Mouse (Mus musculus) stomach, embryonic 14.5 days (tissue): ENCODE measurements around the gene Prkaa1. TPM values are rescaled to one million over a fixed set of nuclear protein-coding genes. Genes with fewer than 3 reads are reported as not detected.
"Not testable (repeated sequence)": the region's sequence is repeated elsewhere in the genome, so short reads cannot be mapped to it uniquely, and the experiment has no call there.

Experiments used
- ATAC-seq: fragments of 200-750 bp; cut with Nextera tagmentation; 2 replicates; pipeline ENCODE4 v1.8.0; 2017; ENCODE audit warnings: low read depth, moderate TSS enrichment; ENCODE audit not compliant: insufficient number of reproducible peaks, insufficient read depth, low FRiP score
- H3K27ac ChIP-seq: fragments of 300-500 bp; sonication (generic); 2 replicates; pipeline ENCODE4 v1.5.1; 2014; ENCODE audit warnings: mild to moderate bottlenecking, low read length, moderate library complexity, mixed read lengths
- H3K27me3 ChIP-seq: fragments of 300-500 bp; sonication (generic); 2 replicates; pipeline ENCODE4 v1.6.1; 2014; ENCODE audit warnings: low read length, control low read depth, mixed read lengths; ENCODE audit not compliant: control insufficient read depth, insufficient read depth
- H3K36me3 ChIP-seq: fragments of 300-500 bp; sonication (generic); 2 replicates; pipeline ENCODE4 v1.6.1; 2014; ENCODE audit warnings: mild to moderate bottlenecking, control low read depth, low read length, moderate library complexity, mixed read lengths; ENCODE audit not compliant: control insufficient read depth, insufficient read depth
- H3K4me1 ChIP-seq: fragments of 300-500 bp; sonication (generic); 2 replicates; pipeline ENCODE4 v1.6.1; 2014; ENCODE audit warnings: low read length, control low read depth, mixed read lengths; ENCODE audit not compliant: control insufficient read depth, insufficient read depth
- H3K4me2 ChIP-seq: fragments of 300-500 bp; sonication (generic); replicated peaks from 2 replicates; pipeline ENCODE4 v1.6.1; 2014; ENCODE audit warnings: low read depth, low read length, control low read depth
- H3K4me3 ChIP-seq: fragments of 300-500 bp; sonication (generic); 2 replicates; pipeline ENCODE4 v1.5.1; 2014; ENCODE audit warnings: low read depth, low read length, control low read depth
- H3K9ac ChIP-seq: fragments of 300-500 bp; sonication (generic); replicated peaks from 2 replicates; pipeline ENCODE4 v1.6.1; 2014; ENCODE audit warnings: low read depth, mild to moderate bottlenecking, control low read depth, low read length, moderate library complexity, mixed read lengths
- H3K9me3 ChIP-seq: fragments of 300-500 bp; sonication (generic); 2 replicates; pipeline ENCODE4 v1.6.1; 2016; ENCODE audit warnings: low read depth, low read length, control low read depth; ENCODE audit not compliant: control insufficient read depth
- WGBS: fragments of 180-500 bp; shearing (Covaris S2); extraction: QIAGEN DNeasy Blood & Tissue Kit; methylation state at CpG from one replicate; pipeline ENCODE4 v1.1.7; 2014; 5-methylcytosine and 5-hydroxymethylcytosine counted together
- polyA plus RNA-seq: library from polyadenylated mRNA; unstranded; fragments of >200 nt; fragmentation: Nextera tagmentation; extraction: Ambion mirVana; gene quantifications from 2 replicates; pipeline ENCODE4 v1.2.1, GENCODE M21; 2014

Prkaa1 gene
- polyA plus RNA-seq, 1 experiment from 2014 or later = 25.6 TPM

GRCm38 (mm10) chr15:5126456-5126855 is 17.2 kb upstream of the Prkaa1 start:
- ATAC-seq = no peak
- no peak overlapping the region for H3K4me3 ChIP-seq
- no peak overlapping the region for H3K4me2 ChIP-seq
- WGBS = 82% methylated on average over 4 of the region's 4 CpGs
- H3K9ac ChIP-seq = no peak overlapping the region
- H3K4me1 ChIP-seq = no peaks in the 10 kb centered on the region
- no peaks in the 10 kb centered on the region for H3K27me3 ChIP-seq
- H3K36me3 ChIP-seq = peaks cover 13% of the 10 kb centered on the region; the same call in 1 of the 2 replicates
- no peak overlapping the region for H3K27ac ChIP-seq
- H3K9me3 ChIP-seq = no peaks in the 10 kb centered on the region

- ATAC-seq = no peak
- Histone ChIP-seq H3K4me1 (no peaks in the 10 kb centered on the region), H3K4me3 (no peak overlapping the region), H3K9me3 (no peaks in the 10 kb centered on the region), H3K36me3 (peaks cover 8% of the 10 kb centered on the region; the same call in 1 of the 2 replicates), H3K9ac (no peak overlapping the region), H3K4me2 (no peak overlapping the region), H3K27ac (no peak overlapping the region), H3K27me3 (no peaks in the 10 kb centered on the region)
- WGBS = 79% methylated on average over 2 of the region's 2 CpGs
Measured at GRCm38 (mm10) chr15:5127487-5127886, 16.2 kb upstream of the Prkaa1 start.

- H3K27me3 ChIP-seq = no peaks in the 10 kb centered on the region
- 0 out of 2 replicates have a peak, but pooled peaks have one; percentile 14 for ATAC-seq
- WGBS = 54% methylated on average over 5 of the region's 5 CpGs
- H3K9me3 ChIP-seq = no peaks in the 10 kb centered on the region
- H3K4me2 ChIP-seq = no peak overlapping the region
- no peak overlapping the region for H3K9ac ChIP-seq
- 0 out of 2 replicates have a peak, but pooled peaks cover 4% of the 10 kb centered on the region for H3K36me3 ChIP-seq
- no peak overlapping the region for H3K27ac ChIP-seq
- no peak overlapping the region for H3K4me3 ChIP-seq
- H3K4me1 ChIP-seq = no peaks in the 10 kb centered on the region
Measured at GRCm38 (mm10) chr15:5128176-5128940, 15.3 kb upstream of the Prkaa1 start.

- Histone ChIP-seq H3K4me2 (no peak overlapping the region), H3K27me3 (no peaks in the 10 kb centered on the region), H3K36me3 (0 out of 2 replicates have a peak, but pooled peaks cover 2% of the 10 kb centered on the region), H3K4me3 (no peak overlapping the region), H3K9ac (no peak overlapping the region), H3K27ac (no peak overlapping the region), H3K9me3 (no peaks in the 10 kb centered on the region), H3K4me1 (no peaks in the 10 kb centered on the region)
- WGBS = 92% methylated on average over 12 of the region's 12 CpGs
- 0 out of 2 replicates have a peak, but pooled peaks have one; percentile 14 for ATAC-seq
Measured at GRCm38 (mm10) chr15:5129111-5129805, 14.4 kb upstream of the Prkaa1 start.

- not testable (repeated sequence) for H3K27me3 ChIP-seq, H3K4me1 ChIP-seq, H3K4me3 ChIP-seq, ATAC-seq, H3K9me3 ChIP-seq, H3K36me3 ChIP-seq, H3K4me2 ChIP-seq, H3K9ac ChIP-seq, H3K27ac ChIP-seq
- WGBS = 82% methylated on average over 14 of the region's 14 CpGs
Measured at GRCm38 (mm10) chr15:5130887-5131668, 12.6 kb upstream of the Prkaa1 start.

- Histone ChIP-seq H3K9me3 (no peaks in the 10 kb centered on the region), H3K4me2 (no peak overlapping the region), H3K27ac (no peak overlapping the region), H3K9ac (no peak overlapping the region), H3K4me3 (no peak overlapping the region), H3K27me3 (no peaks in the 10 kb centered on the region), H3K4me1 (no peaks in the 10 kb centered on the region), H3K36me3 (no peaks in the 10 kb centered on the region)
- 75% methylated on average over 3 of the region's 3 CpGs for WGBS
- no peak for ATAC-seq
Measured at GRCm38 (mm10) chr15:5133301-5133700, 10.4 kb upstream of the Prkaa1 start.

- no peak overlapping the region for H3K27ac ChIP-seq
- H3K4me2 ChIP-seq = no peak overlapping the region
- no peak overlapping the region for H3K4me3 ChIP-seq
- 65% methylated on average over 3 of the region's 3 CpGs for WGBS
- no peak overlapping the region for H3K9ac ChIP-seq
- H3K9me3 ChIP-seq = no peaks in the 10 kb centered on the region
- H3K4me1 ChIP-seq = no peaks in the 10 kb centered on the region
- ATAC-seq = no peak
- no peaks in the 10 kb centered on the region for H3K36me3 ChIP-seq
- H3K27me3 ChIP-seq = no peaks in the 10 kb centered on the region
Measured at GRCm38 (mm10) chr15:5134179-5134578, 9.5 kb upstream of the Prkaa1 start.

- WGBS = 73% methylated on average over 8 of the region's 8 CpGs
- ATAC-seq = no peak
- H3K4me3 ChIP-seq = no peak overlapping the region
- H3K9ac ChIP-seq = no peak overlapping the region
- no peak overlapping the region for H3K27ac ChIP-seq
- no peak overlapping the region for H3K4me2 ChIP-seq
- H3K36me3 ChIP-seq = no peaks in the 10 kb centered on the region
- H3K9me3 ChIP-seq = no peaks in the 10 kb centered on the region
- H3K4me1 ChIP-seq = no peaks in the 10 kb centered on the region
- H3K27me3 ChIP-seq = no peaks in the 10 kb centered on the region
Measured at GRCm38 (mm10) chr15:5134945-5135483, 8.6 kb upstream of the Prkaa1 start.
